Mouse (Mus musculus) B cell, adult 2 months (primary cell): ENCODE data around the gene Eefsec.

Source experiments
- DNase-seq, 2 experiments: peaks; one replicate each; pipeline ENCODE4 v3.0.0; 2022

Gene Eefsec

DNA sequence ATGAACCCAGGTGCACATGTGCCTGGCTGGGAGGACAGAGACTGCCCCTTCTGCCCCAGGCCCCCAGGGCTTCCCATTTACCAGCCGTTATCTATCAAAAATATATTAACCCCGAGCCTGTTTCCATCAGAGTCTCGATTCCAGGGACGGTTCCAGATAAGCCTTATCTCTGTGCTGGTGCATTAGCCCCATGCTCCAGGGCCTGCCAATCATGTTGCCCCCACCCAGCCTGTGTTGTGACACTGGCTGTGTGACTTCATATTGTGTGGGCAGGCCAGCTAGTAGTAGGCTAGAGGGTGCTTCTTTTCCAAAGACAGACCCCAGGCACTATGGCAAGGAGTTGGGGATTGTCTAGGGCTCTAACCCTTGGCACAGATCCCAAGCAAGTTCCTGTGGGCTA lies 190.9 kb downstream of the Eefsec start:
- DNase-seq = no peak

DNA sequence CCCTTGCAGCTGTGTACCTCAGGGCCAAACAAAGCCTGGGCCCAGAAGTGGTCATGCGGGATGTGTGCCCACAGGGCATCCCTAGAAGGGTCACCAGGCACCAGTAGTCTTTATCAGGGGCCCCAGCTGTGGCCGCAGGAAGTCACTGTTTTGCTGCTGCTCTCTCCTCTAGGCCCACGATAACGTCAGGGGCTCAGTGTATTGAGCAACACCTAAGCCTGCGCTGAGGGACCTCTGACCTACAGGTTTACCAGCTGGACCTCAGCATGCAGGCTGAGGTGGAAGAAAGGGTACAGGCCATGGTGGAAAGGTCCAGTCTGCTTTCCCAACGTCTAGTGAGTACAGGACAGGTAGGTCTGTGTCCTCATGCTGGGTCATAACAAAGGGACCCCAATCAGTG lies 192.3 kb downstream of the Eefsec start:
- DNase-seq = no peak

DNA sequence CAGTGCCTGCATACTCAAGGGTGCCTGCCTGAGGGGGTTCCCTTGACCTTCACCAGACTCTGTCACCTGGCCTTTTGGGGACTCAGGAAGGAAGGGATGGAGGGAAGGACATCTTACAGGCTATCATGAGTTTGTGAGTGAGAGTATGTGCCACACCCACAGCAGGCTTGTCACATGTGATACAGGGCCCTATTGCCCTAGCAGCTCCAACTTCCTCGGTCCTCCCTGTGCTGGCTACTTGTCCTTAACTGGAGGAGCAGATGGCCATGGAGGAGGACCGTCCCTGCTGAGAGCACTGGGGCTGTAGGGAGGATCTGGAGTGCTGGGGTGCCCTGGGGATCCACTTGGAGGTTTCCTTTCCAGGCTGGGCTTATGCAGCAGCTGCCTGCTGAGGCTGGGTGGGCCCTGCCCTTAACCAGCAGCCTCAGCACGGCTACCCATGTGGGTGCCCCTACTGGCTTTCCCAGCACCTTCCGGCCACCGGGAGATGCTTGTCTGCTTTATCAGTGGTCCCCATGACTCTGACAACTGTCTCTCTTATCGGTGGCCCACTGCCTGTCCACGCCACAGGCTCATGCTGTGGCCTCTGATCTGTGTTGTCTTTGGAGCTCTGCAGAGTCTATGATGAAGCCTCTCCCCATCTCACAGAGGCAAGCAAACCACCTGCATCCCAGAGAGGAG lies 194.4 kb downstream of the Eefsec start:
- DNase-seq = no peak

DNA sequence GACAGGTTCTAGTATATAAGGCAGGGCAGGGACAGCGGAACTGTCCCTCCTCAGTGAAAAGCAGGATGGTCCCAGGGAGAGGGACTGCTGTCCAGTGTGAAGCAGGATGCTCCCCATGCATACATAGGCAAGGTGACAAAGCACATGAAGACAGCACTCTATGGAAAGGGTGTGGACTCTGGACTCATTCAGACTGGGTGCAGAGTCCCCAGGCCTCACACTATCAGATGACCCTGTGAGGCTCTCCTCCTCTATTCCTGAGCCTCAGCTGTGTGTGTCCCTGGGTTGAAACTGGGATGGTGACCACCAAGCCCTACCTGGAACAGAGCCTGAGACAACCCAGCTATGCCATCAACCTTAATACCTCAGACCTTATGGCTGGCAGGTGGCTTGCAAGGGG lies 194.9 kb downstream of the Eefsec start:
- no peak for DNase-seq

DNA sequence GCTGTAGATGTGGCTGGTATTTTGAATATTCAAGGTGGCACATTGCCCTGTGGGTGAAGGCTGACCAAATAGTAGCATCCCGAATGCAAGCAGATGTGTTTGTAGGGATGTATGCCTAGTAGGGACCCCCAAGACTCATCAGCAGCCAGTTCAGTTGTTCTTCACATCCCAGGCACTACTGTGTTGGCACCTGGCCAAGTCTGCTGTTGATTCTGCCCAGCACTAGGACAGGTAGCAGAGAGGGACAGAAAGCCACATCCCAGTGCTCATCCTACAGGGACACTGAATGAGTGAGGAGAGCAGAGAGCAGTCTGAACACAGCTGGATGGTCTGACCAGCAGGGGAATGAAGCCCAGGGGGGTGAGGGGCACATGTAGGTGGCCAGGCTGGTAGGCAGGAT lies 197.1 kb downstream of the Eefsec start:
- DNase-seq = no peak

DNA sequence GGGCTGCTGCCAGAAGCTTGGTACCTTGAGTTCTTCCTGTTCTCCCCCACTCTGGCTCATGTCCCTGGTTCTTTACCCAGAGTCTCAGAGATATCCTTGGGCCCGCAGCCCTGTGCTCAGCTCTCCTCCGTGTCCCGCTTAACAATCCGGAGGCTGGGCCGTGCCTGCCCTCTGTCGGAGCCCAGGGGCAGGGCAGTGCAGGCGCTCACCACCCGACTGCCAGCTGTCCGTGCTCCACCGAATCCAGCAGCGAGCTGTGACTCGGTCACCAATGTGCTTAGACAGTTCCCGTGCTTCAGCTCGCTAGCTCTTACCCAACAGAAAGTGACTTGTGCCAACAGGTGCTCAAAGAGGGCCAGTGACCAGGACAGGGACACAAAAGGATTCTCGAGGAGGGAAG lies 203.7 kb downstream of the Eefsec start:
- peak; percentile 9 to 21 for DNase-seq

DNA sequence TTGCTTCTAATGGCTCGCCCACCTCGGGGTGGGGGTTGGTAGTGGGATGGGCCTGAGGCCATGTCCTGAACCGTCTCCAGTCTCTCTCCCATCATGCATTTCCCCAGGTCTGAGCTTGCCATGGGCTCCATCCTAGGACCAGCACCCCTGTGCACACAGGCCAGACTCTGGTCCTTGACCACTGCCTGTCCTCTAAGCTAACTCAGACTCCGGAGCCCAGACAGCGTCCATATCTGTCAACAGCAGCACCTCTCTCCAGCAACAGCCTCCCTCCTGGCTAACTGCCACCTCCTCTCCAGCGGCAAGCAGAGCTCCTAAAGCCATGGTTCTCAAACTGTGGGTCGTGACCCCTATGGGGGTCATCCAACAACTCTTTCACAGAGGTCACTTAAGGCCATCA lies 209.8 kb downstream of the Eefsec start:
- no peak for DNase-seq

DNA sequence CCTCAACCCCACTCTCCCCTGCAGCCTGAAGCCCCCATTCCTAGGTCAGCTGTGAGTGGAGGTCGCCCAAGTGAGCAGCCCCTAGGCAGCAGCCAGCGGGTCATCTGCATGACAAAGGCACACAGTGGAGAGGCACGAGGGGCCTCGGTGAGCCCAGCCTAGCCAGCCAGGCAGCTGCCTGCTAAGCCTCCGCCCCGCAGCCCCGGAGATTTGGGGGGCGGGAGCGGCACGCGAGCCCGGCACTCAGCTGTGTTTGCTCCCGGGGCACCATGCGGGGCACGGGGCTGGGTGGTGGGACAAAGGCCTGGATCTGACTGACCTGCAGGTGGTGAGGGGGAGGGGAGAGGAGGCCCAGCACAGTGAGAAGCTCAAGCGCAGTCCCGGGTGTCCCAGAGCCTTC lies 210.4 kb downstream of the Eefsec start:
- no peak for DNase-seq

DNA sequence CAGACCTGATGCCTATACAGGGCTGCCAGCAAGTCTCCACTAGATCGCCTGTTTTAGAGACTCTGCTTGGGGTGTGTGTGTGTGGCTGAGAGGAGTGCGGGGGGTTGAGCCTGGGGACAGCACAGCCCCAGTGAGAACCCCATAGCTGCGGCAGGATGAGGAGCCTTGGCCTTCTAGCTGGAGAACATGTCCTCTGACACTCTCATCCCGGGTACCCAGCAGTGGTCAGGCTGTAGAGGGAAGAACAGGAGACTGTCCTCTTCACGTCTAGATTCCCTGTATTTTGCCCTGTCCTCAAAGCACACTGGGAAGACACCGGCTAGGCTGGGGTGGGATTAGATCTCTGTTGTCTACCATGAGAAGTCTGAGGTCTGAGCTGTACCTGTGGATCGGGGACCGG lies 210.9 kb downstream of the Eefsec start:
- no peak for DNase-seq

DNA sequence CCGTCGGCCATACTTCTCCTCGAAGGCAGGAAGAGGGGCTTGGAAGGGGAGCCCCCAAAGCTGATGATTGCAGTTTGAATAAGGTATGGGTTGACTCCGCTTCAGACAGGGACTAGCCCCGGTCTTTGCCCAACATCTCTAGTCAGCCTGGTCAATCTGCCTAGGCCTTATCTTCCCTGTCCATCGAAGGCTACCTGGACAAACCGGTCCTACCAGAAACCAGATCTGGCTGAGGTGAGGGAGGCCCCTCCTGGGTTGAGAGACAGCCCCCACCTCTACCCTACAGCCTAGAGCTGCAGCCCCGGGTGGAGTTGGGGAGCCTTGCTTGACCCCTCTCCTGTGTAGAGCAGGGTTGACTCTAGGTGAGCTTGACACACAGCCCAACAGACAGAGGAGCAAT lies 212.3 kb downstream of the Eefsec start:
- DNase-seq = no peak

DNA sequence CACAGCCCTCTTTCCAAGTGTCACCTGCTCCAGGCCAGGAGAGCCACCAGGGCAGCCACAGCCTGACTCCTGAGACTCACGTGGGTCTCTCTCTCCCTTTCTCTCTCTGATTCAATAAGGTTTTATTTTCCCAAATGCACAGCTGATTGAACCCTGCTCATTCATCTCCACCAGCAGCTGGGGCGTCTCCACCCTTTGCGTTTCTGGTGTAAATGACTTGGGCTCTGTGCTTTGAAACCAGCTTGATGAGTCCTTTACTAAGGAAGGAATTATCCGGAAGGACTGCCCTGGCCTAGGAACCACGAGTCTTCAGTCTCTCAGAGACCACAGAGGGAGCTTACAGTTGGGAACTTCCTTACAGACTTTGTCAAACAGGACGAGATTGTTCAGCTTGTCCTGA lies 214.1 kb downstream of the Eefsec start:
- no peak for DNase-seq

DNA sequence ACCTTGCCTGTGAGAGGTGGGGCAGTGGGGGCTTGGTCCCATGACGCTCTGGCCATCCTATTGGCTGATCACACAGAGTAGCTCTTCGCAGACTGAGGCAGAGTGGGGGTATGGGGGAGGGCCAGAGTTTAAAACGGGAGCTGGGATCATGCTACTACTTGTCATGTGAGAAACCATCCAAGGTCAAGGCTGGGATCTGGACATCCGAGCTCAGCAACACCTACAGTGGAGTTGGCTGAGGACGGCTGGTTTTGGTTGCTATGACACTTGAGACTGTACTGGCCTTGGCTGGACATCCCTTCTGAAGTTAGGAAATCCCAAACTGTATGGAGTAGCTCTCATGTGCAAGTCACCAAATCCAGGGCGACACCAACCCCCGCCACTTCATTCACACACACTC lies 214.5 kb downstream of the Eefsec start:
- no peak for DNase-seq

DNA sequence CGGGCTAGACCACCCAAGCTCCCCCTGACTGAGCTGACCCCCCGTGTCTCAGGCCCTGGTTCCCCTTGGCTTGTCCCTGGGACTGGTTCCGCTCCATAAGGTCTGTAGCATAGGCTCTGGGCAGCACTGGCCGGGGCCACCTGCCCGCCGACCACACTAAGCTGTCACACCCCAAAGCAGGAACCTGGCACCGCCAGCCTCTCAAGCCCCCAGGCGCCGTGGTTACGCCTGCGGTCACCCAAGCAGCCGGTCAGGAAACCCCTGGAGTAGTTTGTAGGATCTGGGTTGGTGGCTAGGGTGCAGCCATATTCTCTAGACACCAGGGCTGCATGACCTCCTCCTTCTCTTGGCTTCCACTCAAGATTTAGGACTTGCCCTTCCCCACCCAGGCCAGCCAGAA lies 217.1 kb downstream of the Eefsec start:
- no peak for DNase-seq

DNA sequence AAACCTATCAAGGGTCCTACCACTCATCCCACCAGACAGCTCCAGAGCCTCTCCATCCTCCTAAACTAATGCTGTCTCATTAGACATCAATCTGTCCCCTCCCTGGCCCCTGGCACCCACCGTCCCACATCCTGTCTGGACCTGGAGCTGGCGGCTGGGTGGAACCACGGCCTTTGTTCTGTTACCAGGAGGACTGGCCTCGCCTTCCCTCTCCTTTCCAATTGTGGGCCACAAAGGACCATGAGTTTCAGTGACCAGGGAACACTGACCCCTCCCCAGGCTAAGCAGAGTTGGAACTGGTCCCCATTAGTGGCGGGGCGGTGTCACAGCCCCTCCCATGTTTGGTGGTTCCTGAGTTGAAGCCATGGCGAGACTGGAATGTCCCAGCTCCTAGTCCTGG lies 218.8 kb downstream of the Eefsec start:
- DNase-seq = no peak

DNA sequence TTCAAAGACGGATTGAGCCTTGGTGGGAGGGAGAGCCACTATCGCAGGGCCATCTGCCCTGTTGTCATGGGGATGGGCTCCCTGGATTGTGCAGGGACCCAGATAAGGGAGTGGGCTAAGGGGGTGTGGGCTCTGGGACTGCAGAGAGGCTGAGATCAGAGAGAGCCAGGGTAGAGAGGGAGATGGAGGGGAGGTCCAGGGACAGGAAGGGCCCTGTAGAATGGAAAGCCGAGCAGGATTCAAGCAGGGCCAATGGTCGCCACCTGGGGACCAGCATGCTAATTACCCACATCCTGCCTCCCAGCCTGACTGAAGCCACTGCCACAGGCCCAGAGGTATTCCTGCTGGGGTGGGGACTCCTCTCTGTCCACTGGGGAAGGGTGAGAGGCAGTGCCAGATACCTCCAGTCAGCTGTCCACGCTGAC lies 219.8 kb downstream of the Eefsec start:
- DNase-seq = no peak

DNA sequence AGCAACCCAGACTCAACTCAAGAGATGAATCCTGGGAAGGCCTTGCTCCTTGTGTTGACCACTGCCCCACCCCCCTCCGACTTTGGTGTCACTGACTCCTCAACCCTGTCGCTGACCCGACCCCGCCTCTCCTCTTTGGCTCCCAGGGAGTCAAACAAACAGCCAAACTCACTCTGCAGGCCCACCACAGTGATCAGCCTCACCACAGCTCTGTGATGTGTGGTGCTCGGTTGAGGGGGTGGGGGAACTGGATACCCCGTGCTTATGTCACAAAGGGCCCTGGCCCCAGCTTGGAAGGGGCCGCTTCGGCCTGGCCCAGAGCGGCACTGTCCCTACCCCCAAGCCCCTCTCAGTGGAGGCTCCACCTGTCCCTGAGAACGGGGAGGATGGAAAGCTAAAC lies 224.4 kb downstream of the Eefsec start, which contains the start of gene Dnajb8:
Gene Dnajb8, plus strand, starts transcription at position 301 of the 400 bp plus-strand sequence.
- no peak for DNase-seq

DNA sequence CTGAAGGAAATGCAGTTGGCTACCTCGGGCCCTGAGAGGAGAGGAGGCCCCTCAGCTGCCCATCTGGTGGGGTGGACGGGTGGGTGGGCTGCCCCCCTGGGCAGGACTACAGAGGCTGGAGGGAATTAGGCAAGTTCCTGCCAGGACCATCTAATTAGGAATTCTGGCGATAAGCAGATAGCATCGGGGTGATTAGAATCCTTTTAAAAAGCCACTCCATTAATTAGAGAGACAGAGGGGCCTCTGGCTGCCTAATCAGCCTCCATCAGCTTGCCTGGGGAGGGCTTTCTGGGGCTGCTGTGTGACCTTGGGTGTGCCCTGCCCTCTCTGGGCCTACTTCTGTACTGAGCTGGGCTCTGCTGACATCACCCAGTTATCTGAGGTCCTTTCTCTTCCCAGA lies 227.2 kb downstream of the Eefsec start:
- DNase-seq = no peak

DNA sequence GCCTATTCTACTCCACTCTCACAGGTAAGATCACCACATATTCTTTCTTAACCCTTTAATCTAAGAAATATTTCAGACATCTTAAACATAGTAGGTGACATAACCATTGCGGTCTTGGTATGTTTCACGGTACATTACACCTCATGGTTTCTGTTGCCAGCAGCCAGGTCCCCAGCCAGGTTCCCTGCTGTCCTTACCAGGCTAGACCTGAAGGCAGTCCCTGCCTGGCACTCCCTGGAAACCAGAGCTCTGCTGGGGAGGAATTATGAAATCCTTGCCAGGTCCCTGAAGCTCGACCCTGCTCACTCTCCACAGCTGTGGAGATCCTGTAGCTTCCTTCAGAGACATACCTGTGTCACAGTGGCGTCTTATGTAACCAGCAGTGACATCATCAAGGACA lies 230.1 kb downstream of the Eefsec start:
- DNase-seq = no peak

DNA sequence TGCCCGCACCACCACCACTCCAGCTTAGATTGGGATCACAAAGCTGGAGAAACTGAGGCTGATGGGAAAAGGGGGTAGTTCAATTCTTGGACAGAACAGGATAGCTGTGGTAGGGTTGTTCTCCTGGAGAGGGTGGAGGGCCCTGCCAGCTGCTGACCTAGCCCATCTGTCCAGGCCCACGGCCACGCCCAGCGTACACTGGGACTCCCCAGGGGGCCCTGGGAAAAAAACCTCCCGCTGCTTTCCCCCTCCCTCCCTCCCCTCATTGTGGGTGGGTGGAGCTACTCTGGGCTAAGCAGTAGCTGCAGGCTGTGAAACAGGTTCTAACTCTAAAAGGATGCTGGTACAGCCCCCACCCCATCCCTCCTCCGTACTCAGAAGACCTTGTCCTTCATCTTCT lies 230.5 kb downstream of the Eefsec start:
- no peak for DNase-seq

DNA sequence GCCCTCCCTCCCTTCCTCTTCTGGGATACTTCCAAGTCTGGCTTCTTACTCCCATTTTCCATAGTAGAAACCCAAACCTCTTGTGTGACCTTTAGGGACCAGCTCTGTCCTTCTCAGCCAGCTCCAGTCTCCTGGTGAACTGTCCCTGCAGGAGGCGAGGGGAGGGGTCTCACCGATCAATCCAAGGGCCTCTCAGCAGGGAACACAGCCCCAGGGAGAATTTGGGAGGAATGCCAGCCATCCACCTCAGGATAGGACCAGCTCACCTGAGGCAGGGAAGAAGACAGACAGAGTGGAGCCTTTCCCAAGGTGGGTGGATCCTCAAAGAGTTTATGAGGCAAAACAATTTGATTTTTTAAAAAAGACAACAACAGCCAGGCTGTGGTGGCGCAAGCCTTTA lies 236.2 kb downstream of the Eefsec start:
- DNase-seq = no peak

DNA sequence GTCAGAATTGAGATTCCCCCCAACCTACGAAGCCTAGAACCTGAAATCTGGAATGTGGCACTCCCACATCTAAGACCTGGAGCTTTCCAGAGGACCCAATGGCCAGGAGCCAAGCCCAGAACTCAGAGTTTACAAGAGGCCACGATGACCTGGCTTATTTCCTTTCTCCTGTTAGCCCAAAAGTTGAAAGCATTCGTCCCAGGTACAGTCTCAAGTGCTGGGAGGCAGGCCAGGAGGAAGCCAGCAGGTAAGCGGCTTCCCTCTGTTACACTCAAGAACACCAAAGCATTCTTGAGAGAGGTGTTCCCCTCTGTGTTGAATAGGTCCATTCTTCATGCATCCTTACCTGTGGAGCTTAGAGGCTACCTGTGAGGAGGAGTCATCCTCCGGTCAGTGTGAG lies 236.9 kb downstream of the Eefsec start:
- DNase-seq = no peak

DNA sequence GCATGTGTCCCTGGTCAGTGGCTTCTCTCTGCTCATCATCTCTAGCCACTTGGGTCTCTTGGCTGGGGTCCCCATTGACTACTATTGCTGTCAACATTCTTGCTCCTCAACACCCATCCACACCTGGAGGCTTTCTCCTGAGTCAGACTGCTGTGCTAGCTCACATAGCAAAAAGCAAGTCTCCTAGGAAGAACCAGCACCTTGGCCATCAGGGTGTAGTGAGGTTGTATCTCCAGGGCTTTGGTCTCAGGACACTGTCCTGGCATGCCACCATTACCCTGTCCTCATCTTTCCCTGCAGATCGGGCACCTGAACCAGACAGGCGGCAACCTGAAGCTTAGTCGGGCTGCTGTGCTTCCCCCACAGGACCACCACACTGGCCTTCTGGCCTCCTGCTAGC lies 238.0 kb downstream of the Eefsec start:
- no peak for DNase-seq

DNA sequence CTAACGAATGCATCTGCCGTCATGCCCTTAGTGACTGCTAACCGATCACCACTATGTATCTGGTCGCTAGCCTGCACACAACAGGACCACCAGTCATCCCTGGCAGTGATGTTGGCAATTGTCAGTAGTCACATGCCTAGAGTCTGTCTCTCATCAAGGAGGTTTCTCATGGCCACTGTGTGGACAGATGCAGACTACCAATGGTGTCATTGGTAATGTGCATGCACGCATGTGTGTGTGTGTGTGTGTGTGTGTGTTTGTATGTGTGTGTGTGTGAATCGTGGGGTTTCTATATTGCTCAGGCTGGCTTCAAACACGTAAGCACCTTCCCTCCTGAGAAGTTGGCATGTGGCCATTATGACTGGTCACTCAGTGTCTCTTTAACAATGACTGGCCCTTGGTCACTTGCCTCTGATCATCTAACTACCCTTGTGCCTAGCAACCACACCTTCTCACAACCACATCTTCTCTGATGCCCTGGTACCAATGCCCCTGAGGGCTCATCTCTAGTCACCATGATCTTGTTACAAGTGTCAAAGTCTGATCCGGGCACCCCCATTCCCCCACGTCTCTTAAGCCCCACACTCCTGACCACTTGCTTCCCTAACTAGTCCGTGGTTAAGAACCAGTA lies 238.8 kb downstream of the Eefsec start:
- no peak for DNase-seq
